In genomic region chr11:49727877-49728276, GRCm38 (mm10) we compare ENCODE assay signal across 9 mouse cellular contexts. TPM values are rescaled to one million over a fixed set of nuclear protein-coding genes. Genes with fewer than 3 reads are reported as not detected.
DNase-seq lines count a peak whose midpoint lies in the region; ATAC-seq lines count a peak whose summit lies in the region.
"Had no signal": no experiment of that assay in that cellular context is flagged by ENCODE, and none has a peak within 500 bp of the region (broad histone marks: within the 10 kb centered on the region; RNA-seq: fewer than 3 reads in every experiment).

No protein-coding gene starts in this region.

- peak; percentile 60 for DNase-seq in urinary bladder, postnatal 14 days (ENCODE audit: low spot score)
- no peak for DNase-seq in urinary bladder, adult 2 months (ENCODE audit: low spot score)
- peak; percentile 36 for DNase-seq in c-Kit-negative CD71-positive TER-119-positive erythroid progenitor cells, embryonic 14.5 days (ENCODE audit: low read depth, low spot score)
- peak; percentile 82 for DNase-seq in forebrain, embryonic 14.5 days (ENCODE audit: low spot score)
- DNase-seq in limb, embryonic 10.5 days (ENCODE audit: low spot score) = peak; percentile 61
- DNase-seq in natural killer cell, adult 2 months (ENCODE audit: low spot score in 2 of 2) = peak; percentile 28 to 51
- peak; percentile 33 for DNase-seq in testis, postnatal 14 days (ENCODE audit: low spot score)

- H3K4me1 ChIP-seq in forebrain, embryonic 14.5 days (ENCODE audit: control insufficient read depth, insufficient read depth, low read length) = no peaks in the 10 kb centered on the region
- no peaks in the 10 kb centered on the region; the same call in none of the 2 replicates for H3K4me1 ChIP-seq in hindbrain, embryonic 16.5 days (ENCODE audit: control insufficient read depth, insufficient read depth, low read depth, low read length)
- H3K4me1 ChIP-seq in limb, embryonic 10.5 days = no peaks in the 10 kb centered on the region

- no peaks in the 10 kb centered on the region for H3K9me3 ChIP-seq in forebrain, embryonic 14.5 days (replicated peaks; ENCODE audit: control insufficient read depth, low read length)
- no peaks in the 10 kb centered on the region for H3K9me3 ChIP-seq in hindbrain, embryonic 16.5 days (ENCODE audit: control insufficient read depth, low read length)
- no peaks in the 10 kb centered on the region for H3K9me3 ChIP-seq in limb, embryonic 10.5 days (replicated peaks)

- no peaks in the 10 kb centered on the region for H3K36me3 ChIP-seq in forebrain, embryonic 14.5 days (ENCODE audit: control insufficient read depth, insufficient read depth, low read length)
- H3K36me3 ChIP-seq in hindbrain, embryonic 16.5 days (ENCODE audit: control insufficient read depth, insufficient read depth, low read length) = no peaks in the 10 kb centered on the region
- H3K36me3 ChIP-seq in limb, embryonic 10.5 days = no peaks in the 10 kb centered on the region

- no peak overlapping the region for H3K27ac ChIP-seq in forebrain, embryonic 14.5 days (ENCODE audit: low read depth, low read length)
- H3K27ac ChIP-seq in hindbrain, embryonic 16.5 days (ENCODE audit: low read depth, low read length) = no peak overlapping the region
- H3K27ac ChIP-seq in limb, embryonic 10.5 days = no peak overlapping the region

- 15% methylated on average over 3 of the region's 3 CpGs for WGBS in forebrain, embryonic 14.5 days
- WGBS in hindbrain, embryonic 16.5 days = 20% methylated on average over 3 of the region's 3 CpGs
- 16% methylated on average over 3 of the region's 3 CpGs for WGBS in limb, embryonic 10.5 days

- no peak overlapping the region for H3K9ac ChIP-seq in forebrain, embryonic 14.5 days (ENCODE audit: low read length)
- H3K9ac ChIP-seq in hindbrain, embryonic 16.5 days (ENCODE audit: low read depth, low read length) = no peak overlapping the region

- no peak overlapping the region for H3K4me2 ChIP-seq in forebrain, embryonic 14.5 days (ENCODE audit: low read length)
- no peak overlapping the region for H3K4me2 ChIP-seq in hindbrain, embryonic 16.5 days (ENCODE audit: low read length)

- H3K4me3 ChIP-seq in forebrain, embryonic 14.5 days (ENCODE audit: low read depth, low read length) = no peak overlapping the region
- H3K4me3 ChIP-seq in hindbrain, embryonic 16.5 days (ENCODE audit: low read length) = no peak overlapping the region
- no peak overlapping the region for H3K4me3 ChIP-seq in limb, embryonic 10.5 days
- H3K4me3 ChIP-seq: erythroblast, embryonic 14.5 days had no signal

- no peaks in the 10 kb centered on the region for H3K27me3 ChIP-seq in forebrain, embryonic 14.5 days (replicated peaks; ENCODE audit: control insufficient read depth, insufficient read depth, low read length)
- no peaks in the 10 kb centered on the region for H3K27me3 ChIP-seq in hindbrain, embryonic 16.5 days (replicated peaks; ENCODE audit: control insufficient read depth, insufficient read depth, low read length)
- no peaks in the 10 kb centered on the region for H3K27me3 ChIP-seq in limb, embryonic 10.5 days (ENCODE audit: low read depth, poor library complexity, severe bottlenecking)

- no peak; the same call in 1 of the 2 replicates for ATAC-seq in forebrain, embryonic 14.5 days
- peak; percentile 68 for ATAC-seq in hindbrain, embryonic 16.5 days

RNA-seq across cellular contexts. Expression of gene Cnot6, which starts 15.4 kb away (rescaled TPM):
- 27.7 and 29.9 TPM in 2 replicates for polyA plus RNA-seq in urinary bladder, adult 2 months (2012; rRNA removed)
- 56.3 and 58.8 TPM in 2 replicates for polyA plus RNA-seq in forebrain, embryonic 14.5 days (2014; fragmentation: Nextera tagmentation; extraction: Ambion mirVana)
- 30.1 and 36.1 TPM in 2 replicates for polyA plus RNA-seq in hindbrain, embryonic 16.5 days (2015; fragmentation: Nextera tagmentation; extraction: Ambion mirVana)
- 59.1 and 63.4 TPM in 2 replicates for polyA plus RNA-seq in limb, embryonic 10.5 days (2016; fragmentation: Nextera tagmentation; extraction: Ambion mirVana)
